Mouse (Mus musculus): ENCODE results near the gene B9d2.
"Not testable (repeated sequence)": the region's sequence is repeated elsewhere in the genome, so short reads cannot be mapped to it uniquely, and the experiment has no call there.

B9d2 gene

GRCm38 (mm10) chr7:25703793-25704494 lies 23.4 kb downstream of the B9d2 start:
- DNase-seq (ENCODE audit: inconsistent age in 2 of 2, low spot score in 1 of 2) = no peak

DNA sequence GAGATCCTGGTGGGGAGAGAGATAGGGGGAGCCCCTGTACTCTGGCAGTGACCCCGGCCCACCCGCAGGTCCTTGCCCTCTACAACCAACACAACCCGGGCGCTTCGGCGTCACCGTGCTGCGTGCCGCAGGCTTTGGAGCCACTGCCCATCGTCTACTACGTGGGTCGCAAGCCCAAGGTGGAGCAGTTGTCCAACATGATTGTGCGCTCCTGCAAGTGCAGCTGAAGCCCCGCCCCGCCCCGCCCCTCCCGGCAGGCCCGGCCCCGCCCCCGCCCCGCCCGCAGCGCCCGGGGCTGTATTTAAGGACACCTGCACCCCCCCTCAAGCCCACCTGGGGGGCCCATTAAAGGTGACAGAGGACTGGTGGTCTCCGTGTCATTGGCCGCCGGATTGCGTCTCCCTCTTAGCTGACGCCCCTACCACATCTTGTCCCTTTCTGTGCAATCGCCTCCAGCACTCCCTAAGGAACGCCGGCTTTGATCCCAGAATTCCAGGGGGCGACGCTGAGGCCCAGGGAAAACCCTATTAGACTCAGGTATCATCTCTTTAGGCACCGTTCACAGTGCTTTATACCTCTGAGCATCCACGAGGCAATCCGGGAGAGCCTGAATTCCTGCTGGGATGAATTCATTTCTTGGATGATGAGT lies 24.3 kb downstream of the B9d2 start:
- DNase-seq (ENCODE audit: inconsistent age in 2 of 2, low spot score in 1 of 2) = peak in 1 of 2 experiments; percentile 65

DNA sequence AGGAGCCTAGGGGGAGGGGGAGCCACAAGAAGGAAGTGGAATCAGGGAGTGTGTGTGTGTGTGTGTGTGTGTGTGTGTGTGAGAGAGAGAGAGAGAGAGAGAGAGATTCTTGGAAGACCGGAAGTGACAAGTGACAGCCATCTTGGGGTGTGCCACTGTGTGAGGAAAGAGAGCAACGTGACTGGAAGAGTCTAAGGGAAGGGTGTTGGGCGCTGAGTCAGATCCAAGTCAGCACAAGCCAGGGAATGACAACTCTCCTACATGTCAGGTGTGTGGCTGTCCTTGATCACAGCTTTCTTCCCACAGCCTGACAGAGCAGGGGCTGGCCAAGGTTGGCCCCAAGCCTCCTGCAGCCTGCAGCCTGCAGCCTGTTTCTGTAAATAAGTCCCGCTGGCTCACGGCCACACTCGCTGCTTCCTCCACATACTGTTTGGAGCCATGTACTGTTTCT lies 25.2 kb downstream of the B9d2 start:
- DNase-seq (ENCODE audit: inconsistent age in 2 of 2, low spot score in 1 of 2) = peak in 1 of 2 experiments; percentile 66

DNA sequence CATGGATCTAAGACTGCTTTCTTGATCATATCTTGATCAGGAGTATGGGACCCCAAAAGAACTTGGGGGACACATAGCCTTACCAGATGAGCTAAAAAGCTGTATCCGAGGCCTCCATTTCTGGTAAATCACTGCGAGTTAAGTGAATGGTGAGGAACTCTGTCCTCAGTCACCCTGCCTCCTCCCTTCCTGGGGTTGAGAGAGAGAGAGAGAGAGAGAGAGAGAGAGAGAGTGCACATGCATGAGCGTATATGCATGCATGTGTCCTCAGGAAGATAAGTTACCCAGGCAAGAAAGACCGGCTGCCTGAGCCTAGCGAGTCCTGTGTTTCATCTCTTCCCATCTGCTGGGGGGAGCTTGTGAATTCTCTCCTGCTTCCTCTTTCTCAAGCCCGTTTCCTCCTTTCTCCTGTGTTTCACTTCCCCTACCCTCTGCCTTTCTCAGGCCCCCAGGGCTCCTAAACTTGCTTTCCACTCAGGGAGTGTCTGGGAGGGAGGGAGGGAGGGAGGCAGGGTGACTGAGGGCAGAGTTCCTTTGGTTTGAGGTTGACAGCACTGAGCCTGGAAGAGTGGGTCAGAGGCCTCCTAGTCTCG lies 26.1 kb downstream of the B9d2 start:
- no peak for DNase-seq (ENCODE audit: inconsistent age in 2 of 2, low spot score in 1 of 2)

- DNase-seq (ENCODE audit: inconsistent age in 2 of 2, low spot score in 1 of 2) = peak; percentile 62 to 78
Observed at GRCm38 (mm10) chr7:25707581-25708292, 27.2 kb downstream of the B9d2 start.

- peak in 1 of 2 experiments; percentile 63 for DNase-seq (ENCODE audit: inconsistent age in 2 of 2, low spot score in 1 of 2)
Observed at GRCm38 (mm10) chr7:25709961-25710360, 29.4 kb downstream of the B9d2 start.

- peak; percentile 61 to 70 for DNase-seq (ENCODE audit: inconsistent age in 2 of 2, low spot score in 1 of 2)
Observed at GRCm38 (mm10) chr7:25710519-25711130, 30.0 kb downstream of the B9d2 start.

GRCm38 (mm10) chr7:25711165-25711564 lies 30.6 kb downstream of the B9d2 start:
- DNase-seq (ENCODE audit: inconsistent age in 2 of 2, low spot score in 1 of 2) = no peak

DNA sequence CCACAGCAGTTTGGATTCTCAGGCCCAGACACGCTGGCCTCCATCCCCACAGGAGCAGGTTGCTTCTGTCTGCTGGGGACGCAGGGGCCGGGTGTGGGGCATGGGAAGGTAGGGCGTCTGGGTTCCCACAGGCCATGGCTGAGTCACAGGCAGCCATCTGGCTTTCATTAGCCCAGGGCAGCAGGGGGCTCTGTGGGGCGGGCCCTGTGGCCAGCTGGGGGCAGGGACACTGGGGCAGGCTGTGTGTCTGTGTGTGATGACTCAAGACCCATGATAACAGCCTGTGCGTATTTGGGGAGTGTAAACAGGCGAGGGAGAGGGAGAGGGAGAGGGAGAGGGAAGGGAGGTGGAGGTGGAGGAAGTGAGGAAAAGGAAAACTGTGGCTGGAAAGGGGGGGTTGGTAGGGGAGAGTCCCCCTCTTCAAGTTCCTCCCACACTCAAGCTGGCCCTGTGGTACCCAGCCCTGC lies 31.2 kb downstream of the B9d2 start:
- DNase-seq (ENCODE audit: inconsistent age in 2 of 2, low spot score in 1 of 2) = peak; percentile 78

DNA sequence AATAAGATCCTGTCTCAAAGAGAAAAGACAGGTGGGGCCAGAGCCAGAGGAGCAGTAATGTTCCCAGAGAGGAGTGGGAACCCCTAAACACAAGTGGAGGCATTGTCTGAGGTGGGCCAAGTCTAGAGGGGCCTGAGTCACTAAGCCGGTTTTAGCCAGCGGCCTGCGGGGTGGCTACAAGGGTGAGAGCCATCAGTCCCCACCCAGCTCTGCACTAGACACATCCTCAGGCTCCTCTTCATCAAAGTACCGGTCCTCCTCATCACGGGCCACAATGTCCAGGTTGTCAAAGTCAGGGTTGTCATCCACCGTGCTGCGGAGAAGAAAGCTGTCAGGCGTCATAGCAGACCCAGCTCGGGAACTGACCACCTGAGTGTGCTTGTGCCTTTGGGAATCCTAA lies 32.2 kb downstream of the B9d2 start:
- no peak for DNase-seq (ENCODE audit: inconsistent age in 2 of 2, low spot score in 1 of 2)

GRCm38 (mm10) chr7:25714581-25714980 lies 34.0 kb downstream of the B9d2 start:
- no peak for DNase-seq (ENCODE audit: inconsistent age in 2 of 2, low spot score in 1 of 2)

DNA sequence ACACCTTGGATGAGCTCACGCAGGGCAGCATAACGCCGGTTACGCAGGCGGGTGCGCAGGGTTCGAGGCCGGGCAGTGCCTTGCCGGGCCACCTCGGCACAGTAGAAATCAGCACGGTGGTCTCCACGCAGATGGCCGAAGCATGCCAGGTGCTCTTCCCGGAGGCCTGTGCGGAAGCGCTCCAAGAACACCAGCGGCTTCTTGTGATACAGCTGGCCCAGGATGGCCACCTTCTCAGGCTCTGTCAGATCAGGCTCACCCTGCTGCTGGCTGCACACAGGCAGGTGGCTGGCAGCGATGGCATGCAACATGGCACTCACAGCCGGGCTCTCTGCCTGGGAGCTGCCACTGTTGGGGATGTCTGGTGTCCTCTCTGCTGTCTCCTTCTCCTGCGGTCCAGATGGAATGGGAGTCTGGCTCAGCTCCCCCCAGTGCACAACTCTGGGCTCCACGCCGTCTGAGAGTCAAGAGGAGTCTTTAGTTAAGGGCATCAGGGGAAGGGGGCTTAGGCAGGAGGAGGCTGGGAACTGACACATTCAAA lies 35.2 kb downstream of the B9d2 start:
- DNase-seq (ENCODE audit: inconsistent age in 2 of 2, low spot score in 1 of 2) = peak in 1 of 2 experiments; percentile 25

DNA sequence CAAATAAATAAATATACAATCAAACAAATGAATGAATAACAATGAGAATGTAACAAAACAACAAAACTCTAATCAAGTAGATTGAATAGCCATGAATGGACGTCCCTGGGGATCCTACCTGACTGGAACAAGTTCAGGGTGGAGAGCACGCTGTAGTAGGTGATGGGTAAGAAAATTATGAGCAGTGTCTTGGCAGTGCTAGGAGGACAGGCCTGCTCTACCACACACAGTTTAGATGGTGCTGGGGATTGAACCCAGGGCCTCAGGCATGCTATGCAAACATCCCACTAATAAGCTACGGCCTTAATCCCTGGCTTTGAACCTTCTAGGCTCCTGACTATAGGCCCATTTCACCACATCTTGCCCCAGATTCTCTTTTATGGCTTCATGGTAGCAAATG lies 36.9 kb downstream of the B9d2 start:
- DNase-seq (ENCODE audit: inconsistent age in 2 of 2, low spot score in 1 of 2) = peak in 1 of 2 experiments; percentile 22

DNA sequence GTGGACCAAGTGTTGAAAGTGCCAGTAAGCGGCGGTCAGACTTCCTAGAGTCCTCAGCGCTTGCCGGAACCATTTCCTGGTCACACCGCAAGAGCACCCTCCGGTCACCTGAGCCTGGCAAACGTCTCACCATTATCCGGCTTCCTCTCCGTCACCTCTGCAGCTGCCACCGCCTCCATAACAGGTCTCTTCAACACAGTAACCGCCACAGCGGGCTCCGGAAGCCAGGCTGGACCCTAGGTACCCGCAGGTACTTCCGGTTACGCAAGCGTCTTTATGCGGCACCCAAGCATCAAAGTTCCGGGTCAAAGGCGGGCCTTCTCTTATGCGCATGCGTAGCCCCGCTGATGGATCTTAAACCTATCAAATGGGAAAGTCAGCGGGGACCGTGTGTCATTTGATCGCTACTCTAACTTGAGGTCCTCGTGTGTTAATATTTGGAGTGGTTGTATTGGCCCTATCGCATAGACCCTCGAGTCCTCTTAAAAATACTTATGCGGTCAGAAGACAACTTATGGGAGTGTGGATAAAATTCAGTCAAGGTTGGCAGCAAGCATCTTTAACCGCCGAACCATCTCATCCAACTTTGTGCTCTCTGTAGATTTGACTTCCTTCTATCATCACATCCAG lies 38.3 kb downstream of the B9d2 start, which contains the start of gene Ccdc97:
Gene Ccdc97, minus strand, starts transcription at position 301 of the 630 bp plus-strand sequence.
- DNase-seq (ENCODE audit: inconsistent age in 2 of 2, low spot score in 1 of 2) = peak; percentile 95 to 98

GRCm38 (mm10) chr7:25719761-25720610 lies 39.4 kb downstream of the B9d2 start:
- DNase-seq (ENCODE audit: inconsistent age in 2 of 2, low spot score in 1 of 2) = peak; percentile 78 to 93

- peak in 1 of 2 experiments; percentile 22 for DNase-seq (ENCODE audit: inconsistent age in 2 of 2, low spot score in 1 of 2)
Observed at GRCm38 (mm10) chr7:25720760-25721159, 40.2 kb downstream of the B9d2 start.

GRCm38 (mm10) chr7:25721776-25722175 lies 41.2 kb downstream of the B9d2 start:
- not testable (repeated sequence) for DNase-seq (ENCODE audit: inconsistent age in 2 of 2, low spot score in 1 of 2)

- DNase-seq (ENCODE audit: inconsistent age in 2 of 2, low spot score in 1 of 2) = no peak
Observed at GRCm38 (mm10) chr7:25725886-25726285, 45.3 kb downstream of the B9d2 start.

DNA sequence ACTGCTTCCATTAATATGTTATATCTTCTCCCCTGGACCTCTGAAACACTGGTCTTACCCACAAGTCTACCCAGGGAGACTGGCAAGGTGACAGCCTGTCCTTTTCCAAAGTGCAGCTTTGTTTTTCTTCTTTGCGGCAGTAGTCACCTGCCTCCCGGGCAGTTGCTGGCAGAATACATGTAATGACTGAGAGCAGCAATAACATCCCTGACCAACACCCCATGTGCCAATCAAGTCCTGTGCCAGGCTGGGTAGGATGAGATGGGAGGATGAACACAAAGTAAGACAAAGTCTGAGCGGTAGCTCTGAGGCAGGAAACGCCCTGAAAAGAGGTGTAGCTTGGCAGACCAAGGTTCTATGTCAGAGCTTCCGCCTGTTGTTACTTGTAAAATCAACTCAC lies 47.2 kb downstream of the B9d2 start:
- no peak for DNase-seq (ENCODE audit: inconsistent age in 2 of 2, low spot score in 1 of 2)

All from adrenal gland, adult (tissue).